Mouse (Mus musculus): ENCODE measurements at regions not wholly inside any gene's neighbourhood (a gene's known extent, or its start where the extent isn't known, plus 50 kb on each side); places are given as distances from the start of the nearest gene placed in this dataset.

DNA sequence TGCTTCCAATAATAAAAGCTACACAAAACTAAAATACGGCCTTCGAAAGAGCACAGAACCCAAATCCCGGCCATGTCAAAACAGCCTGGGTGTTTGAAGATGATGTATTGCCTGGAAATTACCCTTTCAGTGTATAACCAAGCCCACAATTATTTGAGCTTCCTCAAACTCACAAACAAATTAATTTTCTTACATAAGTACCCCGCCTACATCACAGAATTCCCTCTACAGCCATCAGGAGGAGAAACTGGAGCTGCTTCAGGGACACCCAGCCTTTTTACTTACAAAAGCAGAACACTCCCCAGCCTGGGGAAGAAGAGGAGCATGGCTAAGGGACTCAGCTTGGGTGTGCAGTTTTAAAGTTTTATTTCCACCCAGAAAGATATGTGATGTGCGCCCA, 207.6 kb upstream of the Daam1 start:
- DNase-seq (ENCODE audit: low spot score in 2 of 2), result no peak

DNA sequence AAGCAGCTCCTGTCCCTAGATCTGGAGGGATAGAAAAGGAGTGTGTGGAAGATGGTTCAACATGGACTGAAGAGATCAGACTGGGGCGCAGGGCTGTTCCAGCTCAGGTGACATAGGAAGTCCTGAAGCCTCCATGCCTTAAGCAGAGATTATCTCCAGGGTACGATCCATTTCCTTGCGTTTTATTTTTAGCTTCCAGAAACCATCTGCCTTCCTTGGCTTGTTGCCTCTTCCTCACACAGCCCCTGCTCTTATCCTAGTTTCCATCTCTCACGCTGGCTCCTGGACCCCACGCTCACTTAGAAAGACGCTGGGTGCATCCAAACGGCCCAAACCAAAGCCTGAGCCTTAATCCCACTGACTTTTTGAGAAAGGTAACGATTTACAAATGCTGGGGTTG, 206.8 kb upstream of the Daam1 start:
- DNase-seq (ENCODE audit: low spot score in 2 of 2), result no peak

DNA sequence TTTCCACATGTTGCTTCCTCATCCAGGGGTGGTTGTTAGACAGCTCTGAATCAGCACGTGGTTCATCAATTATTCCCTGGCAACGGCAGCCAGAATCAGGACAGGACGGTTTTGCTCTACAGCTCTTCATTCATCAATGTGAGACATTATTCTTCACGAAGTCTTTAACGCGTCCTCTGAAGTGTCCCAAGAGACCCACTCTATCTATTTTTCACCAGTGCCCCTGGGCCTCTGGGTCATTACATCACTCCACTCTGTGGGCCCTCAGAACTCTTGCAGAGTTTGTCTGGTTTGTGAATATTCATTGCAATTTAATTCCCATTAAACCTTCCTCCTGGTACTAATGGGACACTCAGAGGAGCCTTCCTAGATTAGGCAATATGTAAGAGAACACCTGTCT, 206.2 kb upstream of the Daam1 start:
- DNase-seq (ENCODE audit: low spot score in 2 of 2), result no peak

DNA sequence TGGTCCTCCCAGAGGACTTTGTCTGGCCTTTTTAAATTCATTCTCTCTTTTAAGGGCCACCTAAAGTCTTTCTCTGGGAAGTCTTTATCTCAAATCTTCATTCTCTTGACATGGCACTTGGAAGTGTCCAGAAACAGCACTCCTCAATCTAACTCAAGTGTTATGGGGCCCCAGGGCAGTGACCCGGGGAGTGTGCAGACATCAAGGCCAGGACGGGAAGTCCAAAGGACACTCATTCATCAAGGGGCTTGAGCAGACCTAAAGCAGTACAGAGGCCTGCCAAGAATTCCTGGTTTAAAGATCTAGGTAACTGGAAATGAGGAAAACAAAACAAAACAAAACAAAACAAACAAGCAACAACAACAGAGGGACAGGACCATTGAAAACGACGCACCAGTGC, 205.8 kb upstream of the Daam1 start:
- DNase-seq (ENCODE audit: low spot score in 2 of 2), result no peak

DNA sequence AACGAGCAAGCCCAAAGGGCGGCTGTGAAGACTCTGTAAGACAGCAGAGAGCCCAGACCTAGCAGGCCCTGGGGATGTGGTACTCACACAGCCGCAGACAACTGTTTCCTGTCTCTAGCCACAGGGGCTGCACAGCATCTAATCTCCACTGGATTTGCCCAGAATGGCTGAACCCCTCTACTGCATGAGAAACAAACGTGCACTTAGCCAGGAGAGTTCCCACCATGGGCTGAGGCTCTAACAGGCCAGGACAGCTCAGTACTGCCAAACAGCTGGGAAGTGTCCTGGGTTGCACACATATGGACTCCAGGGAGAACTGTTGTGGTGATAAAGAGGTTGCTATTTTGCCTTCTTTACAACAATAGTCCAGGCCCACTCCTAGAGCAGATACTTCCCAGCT, 204.1 kb upstream of the Daam1 start:
- DNase-seq (ENCODE audit: low spot score in 2 of 2), result no peak

DNA sequence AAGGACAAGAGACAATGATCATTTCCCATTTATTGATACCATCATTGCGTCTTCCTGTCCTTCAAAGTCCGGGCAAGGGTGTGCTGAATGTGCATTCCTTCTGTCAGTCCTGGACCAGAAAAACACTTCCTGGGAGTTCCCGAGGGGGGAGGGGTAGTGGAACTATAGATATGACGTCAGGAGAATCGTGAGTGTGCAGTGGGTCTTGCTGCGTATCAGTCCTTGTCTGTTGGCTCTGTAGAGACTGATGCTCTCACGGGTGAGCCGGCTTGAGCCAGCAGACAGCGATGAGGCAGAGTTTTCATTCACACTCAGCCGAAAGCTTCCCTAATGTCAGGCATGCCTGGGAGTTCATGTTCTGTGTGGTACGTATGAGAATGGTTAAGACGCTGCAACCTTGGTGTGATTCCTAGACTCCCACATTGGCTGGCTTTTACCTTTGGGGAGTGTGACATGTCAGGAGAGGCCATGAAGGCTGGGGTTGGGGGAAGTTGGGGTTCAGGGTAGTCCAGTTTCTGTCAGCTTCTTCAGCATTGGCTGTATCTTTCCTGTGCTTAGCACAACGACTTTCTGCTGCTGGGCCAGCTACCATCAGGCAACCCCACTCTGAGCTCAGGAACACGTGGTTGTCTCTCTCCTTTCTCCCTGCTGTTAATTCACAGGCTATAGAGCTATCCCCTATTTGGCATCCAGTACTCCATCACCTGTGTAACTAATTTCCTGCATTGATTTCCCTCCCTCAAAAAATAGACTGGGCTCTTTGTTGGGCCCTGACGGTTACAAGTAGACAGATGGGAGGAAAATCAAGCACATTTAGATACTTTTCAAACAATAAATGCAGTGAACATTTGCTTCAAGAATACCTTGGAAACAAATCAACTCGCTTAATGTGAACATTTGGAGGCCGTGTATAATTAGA, 203.2 kb upstream of the Daam1 start:
- no peak for DNase-seq (ENCODE audit: low spot score in 2 of 2)

DNA sequence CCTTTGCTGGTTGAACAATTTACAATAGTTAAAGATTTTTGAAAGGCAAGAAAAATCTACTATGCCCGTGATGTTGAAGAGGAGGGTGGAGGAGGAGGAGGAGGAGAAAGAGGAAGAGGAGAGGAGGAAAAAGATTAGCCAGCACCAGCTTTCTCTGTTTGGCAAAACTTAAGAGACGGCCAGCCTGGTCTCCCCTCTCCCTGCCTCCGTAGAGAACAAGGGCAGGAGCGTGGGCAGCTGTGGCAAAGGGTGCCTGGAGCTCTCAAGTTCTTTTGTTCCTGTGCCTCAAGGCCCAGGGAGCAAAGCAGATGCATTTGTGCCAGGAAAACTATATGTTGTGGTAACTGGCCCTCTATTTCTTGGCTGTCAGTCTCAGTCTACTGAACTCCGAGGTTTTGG, 202.5 kb upstream of the Daam1 start:
- no peak for DNase-seq (ENCODE audit: low spot score in 2 of 2)

DNA sequence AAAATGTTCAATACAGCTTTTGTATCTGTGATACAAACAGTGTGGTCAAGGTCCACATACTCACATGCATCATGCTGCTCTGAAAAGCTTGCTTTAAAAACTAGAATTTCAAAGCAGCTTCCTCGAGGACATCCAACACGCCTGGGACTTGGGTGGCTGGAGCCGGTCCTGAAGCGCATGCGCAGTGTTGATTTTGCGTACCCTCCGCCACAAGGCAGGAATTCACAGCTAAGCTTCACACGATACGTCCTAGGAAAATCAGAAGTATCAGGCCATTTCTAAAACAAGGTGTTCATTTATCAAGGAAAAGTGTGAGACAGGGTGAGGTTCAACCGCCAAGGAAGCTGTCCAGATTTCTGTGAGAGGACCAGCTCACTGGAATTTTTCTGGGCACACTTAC, 202.1 kb upstream of the Daam1 start:
- no peak for DNase-seq (ENCODE audit: low spot score in 2 of 2)

DNA sequence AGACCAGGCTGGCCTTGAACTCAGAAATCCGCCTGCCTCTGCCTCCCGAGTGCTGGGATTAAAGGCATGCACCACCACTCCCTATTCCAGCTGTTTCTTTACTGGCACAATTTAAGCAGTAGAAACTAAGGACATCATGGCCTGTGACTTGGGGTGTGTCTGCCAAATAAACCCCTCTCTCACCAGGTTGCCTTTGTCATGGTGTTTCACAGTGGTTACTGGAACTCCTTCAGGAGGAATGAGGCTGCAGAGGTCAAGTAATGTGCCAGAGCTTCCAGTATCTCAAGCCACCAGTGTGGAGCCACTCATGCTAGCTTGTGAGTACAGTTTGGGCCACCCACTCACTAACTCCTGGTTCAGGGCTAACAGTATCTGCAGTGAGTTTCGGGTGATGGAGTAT, 200.5 kb upstream of the Daam1 start:
- DNase-seq (ENCODE audit: low spot score in 2 of 2), result no peak

DNA sequence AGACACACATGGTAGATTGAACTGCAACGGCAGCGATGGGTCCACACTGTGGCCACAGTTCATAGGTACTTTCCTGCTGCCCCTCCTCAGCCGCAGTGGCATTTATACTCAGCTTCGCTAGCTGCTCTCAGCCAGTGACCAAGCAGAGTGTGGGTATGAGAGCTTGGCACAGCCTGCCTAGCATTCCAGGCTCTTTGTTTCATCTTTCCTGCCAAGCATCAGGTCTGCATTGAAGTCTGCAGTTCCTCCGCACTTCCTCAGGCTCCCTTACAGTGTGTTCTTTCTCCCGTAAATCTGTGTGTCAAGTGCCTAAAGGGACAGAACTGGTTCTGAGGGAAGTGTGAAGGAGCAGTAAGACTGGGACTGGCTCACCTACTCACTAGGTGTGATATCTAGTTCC, 194.6 kb upstream of the Daam1 start:
- no peak for DNase-seq (ENCODE audit: low spot score in 2 of 2)

DNA sequence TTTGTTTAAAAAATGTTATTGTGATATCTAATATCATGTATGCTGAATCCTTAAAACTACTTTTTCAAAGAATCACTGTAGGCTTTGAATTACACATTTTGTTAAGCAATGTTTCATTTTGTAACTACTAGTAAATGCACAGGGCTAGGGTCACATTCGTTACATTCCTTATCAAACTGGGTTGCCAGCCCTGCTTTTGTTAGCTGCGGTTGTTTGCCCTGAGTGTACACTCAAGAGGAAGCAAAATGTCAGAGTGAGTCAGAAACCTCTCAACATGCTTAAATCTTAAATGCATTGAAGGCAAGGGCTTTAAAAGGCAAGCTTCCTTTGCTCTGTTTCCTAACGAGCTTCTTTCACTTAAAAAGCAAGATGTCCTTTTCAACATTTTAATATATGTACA, 193.6 kb upstream of the Daam1 start:
- DNase-seq (ENCODE audit: low spot score in 2 of 2), result no peak

DNA sequence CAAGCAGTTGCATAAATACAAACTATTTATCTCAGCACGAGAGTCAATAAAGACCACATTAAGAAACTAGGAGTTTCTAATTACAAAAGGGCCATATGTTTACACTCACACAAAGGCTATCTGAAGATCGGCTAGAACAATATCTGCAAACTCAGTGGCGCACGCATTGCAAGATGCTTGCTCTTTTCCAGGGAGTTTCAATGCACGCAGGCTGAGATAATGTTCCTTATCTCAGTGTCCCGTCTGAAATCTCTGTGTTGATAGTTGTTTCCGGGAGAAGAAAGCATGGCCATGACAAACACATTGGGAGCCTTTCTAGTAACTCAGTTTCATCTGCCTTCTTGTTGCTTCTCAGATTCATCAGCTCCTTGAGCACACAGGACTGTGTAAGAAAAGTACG, 192.6 kb upstream of the Daam1 start:
- no peak for DNase-seq (ENCODE audit: low spot score in 2 of 2)

DNA sequence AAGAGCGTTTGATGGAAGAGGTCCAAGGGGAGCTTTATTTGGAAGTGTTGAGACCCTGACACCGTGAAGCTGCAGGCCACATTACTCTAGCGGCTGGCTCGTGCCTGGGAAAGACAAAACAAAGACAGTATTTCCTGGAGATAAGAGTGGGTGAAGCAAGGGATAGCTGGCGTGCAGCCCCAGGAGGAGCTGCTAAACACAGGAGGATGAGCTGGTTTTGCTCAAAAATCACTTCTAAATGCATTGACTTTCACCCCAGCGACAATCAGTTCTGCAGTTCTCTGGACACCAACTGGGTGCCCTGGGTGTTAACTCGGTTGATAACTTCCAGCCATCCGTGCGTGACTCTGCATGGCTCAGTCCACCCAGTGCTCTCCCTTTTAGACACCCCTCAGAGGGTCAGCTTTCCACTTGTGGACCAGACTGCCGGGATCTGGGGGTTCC, 190.8 kb upstream of the Daam1 start:
- DNase-seq (ENCODE audit: low spot score in 2 of 2), result no peak

DNA sequence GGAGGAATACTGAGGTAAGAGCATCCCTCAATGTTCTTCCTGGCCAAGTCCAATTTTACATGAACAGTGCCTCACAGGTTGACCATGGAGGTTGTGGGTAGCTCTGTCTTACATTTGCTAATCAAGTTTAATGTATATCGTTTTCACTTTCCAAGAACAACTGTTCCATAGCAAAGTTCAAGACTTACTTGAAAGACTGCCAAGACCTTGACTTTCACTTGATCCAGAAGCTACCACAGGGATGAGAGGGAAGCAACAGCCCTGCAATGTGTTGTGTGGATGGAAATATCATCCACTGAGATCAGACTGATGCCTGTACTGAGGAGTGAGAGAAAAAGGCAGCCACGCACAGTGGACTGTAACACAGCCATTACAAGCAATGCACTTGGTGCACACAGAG, 189.4 kb upstream of the Daam1 start:
- DNase-seq (ENCODE audit: low spot score in 2 of 2), result no peak

DNA sequence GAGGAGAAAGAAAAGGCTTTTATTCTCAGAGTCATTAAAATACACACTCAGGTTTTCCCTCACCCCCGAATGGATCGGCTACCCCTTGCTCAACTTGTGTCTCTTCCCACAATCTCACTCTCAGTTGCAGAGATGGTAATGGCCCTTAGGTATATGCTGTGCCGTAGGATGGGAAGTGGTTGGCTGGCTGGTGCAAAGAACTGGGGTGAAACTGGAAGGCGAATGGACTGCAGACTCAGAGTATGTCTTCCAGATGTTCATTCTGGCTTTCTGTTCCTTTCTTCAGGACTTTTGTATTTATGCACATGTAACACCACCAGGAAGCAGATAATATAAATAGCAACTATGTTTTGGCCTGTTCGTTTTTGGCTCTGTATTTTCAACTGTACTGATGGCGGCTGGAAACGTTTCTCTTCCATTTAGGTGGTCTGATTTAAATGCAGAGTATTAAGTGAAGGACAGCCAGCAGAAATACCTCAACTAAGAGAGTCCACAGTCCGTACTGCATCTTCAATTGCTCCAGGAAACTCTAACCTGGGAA, 188.0 kb upstream of the Daam1 start:
- DNase-seq (ENCODE audit: low spot score in 2 of 2), result no peak

DNA sequence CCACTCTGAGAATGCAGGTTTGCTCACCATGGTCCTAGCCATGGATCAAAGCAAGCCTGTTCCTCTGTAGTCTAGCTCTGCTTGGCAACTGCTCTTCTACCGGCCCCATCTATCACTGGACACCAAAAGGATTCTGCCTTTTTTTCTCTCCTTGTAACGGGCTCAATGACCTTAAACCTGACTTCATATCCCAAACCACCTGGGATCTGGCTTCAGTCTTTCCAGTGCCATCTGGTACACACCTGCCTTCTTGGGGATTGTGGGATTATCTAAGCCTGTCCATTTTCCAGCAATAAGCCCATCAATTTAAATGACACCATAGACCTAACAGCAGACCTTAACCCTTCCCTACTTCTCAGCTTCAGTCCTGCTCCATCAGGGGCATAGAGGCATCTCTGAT, 179.6 kb upstream of the Daam1 start:
- no peak for DNase-seq (ENCODE audit: low spot score in 2 of 2)

DNA sequence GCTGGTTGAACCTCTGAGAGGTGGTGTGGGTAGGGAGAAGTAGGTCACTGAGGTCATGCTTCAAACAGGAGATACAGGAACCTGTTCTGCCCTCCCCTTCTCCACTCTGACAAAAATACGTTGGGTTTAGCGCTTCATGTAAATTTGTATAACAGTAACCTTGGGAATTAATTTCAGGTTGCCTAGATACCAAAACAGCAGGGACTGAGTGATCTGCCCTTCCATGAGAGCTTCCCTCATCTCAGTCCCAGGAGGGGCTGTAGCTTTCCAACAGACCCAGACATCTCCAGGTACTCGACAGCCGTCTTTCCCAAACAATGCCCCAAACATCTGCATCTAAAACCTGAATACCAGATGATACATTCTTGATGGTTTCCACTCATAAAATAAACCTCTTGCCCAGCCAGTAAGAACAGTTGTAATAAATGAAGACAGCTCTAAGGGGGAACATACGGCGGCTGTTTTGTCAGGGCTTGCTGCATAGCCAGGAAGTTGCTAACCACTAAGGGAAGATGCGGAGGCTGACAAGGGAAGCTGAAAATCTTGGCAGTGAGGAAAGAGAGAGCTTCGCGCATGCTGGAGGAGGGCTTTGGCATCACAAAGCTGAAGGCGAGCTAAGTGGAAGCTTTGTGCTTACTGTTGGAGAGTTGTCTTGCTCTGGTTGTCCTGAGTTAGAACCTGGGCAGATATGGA, 137.4 kb upstream of the Daam1 start:
- DNase-seq (ENCODE audit: low spot score in 2 of 2), result no peak

DNA sequence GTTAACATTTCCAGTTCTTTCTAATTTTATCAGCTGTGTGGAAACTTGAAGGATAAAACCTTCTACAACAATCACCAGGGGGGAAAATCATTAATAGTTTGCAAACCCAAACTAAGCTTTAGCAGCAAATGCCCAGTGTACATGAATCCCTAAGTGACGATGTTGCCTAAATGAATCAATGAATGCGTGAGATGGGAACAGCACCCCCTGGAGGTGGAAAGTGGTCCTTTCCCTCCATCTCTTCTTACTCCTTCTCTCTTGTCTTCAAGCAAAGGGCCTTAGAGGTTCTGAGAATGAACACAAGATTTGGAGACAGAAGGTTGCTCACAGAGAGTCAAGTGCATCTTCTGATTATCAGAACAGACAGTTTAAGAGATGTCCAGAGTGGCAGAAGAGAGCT, 129.1 kb upstream of the Daam1 start:
- DNase-seq (ENCODE audit: low spot score in 2 of 2), result no peak

DNA sequence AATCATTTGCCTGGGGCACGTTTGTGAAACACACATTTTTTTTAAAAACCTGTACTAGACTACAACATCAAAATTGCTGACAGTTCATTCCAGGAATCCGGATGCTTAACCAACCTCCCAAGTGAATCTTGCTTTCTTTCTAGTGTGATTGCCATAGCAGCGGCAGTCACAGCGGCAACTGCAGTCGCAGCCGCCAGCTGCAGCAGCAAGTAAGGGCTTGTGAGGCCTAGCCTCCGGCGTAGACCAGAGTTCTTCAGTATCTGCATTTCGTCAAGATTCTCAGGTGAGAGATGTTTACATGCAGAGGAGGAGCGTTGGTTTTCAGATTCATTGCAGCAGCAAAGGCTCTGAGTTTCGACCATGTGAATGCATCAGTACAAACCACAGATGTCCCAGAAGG, 128.7 kb upstream of the Daam1 start:
- no peak for DNase-seq (ENCODE audit: low spot score in 2 of 2)

DNA sequence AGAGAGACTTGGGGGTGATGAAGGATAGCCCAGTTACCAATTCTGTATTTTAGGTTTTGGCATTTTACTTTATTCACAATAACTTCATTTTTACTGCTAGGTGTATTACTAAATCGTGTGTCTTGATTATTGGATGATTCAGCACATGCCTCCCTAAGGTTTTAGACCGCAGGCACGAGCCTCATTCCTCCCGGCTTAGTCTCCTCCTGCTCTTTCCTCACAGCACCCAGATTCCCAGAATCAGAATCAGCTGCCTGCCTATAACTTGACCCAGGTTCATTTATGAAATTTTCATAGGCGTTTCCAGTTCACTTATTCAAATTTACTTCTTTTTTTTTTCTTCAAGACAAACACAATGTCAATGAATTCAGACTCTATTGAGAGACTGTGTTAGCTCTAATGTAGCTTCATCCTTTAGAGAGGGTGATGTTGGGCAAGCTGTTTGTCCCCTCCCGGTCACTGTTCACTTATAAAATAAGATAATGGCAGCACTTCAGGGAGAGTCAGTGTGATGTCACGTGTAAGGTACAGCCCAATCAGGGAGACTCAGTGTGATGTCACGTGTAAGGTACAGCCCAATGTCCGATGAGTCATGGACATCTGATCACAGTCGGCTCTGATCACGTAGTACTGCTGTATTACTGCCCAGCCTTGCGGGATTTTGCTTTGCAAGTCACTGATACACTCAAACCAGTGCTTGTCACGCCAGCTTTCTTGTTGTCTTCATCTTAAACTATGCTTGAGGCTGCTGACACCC, 127.6 kb upstream of the Daam1 start:
- no peak for DNase-seq (ENCODE audit: low spot score in 2 of 2)

DNA sequence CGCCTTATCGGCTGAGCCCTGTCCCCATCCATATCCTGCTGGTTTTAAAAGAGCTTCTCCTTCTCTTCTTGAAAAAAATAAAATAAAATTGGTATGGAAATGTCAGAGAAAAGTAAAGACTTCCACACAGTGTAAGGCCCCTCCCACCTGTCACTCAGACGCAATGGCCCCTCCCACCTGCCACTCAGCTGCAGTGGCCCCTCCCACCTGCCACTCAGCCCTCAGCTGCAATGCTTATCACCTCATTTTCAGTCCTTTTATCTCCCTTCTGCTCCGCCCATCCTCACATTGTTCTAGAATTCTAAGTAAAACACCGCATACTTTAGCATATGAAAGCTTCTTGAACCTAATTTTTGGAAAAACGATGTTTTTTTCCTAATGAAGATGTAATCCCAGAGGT, 126.4 kb upstream of the Daam1 start:
- DNase-seq (ENCODE audit: low spot score in 2 of 2), result no peak

DNA sequence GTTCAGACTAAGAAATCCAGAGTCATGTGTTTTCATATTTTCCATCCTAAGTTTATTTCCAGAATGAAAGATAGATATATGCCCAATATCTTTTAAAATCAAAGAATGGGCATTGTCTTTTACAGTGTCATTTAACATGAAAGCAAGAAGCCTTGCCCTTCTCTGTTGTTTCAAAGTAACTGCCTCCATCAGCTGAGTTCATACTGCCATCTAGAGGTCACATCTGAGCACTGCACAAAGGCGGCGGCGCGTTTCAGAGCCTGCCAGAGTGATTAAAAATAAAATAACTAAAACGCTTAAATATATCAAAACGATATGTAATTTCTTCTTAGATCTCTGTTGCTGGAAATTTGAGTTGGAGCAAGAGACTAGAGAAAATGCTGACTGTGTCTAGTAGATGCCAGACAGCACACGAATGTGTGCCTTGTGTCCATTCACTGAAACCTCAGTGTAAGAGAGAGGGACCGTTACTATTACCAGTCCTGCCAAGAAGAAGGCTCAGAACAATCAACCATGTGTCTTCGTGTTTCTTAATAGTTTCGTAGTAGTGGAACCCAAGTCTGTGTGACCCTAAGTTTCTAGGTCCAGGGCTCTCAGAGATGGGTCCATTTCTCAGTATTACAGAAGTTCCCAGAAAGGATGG, 123.0 kb upstream of the Daam1 start:
- DNase-seq (ENCODE audit: low spot score in 2 of 2), result peak; percentile 7 to 10

Measured in natural killer cell, adult 2 months (primary cell).